Mouse (Mus musculus) CD4-positive helper T cell, adult 2 months (primary cell): ENCODE data around the gene Klf13.

Experiments
- DNase-seq: peaks from one replicate; pipeline ENCODE4 v3.0.0-alpha.2; 2012; ENCODE audit warnings: low read depth, missing footprints, low spot score

Klf13 gene

GRCm38 (mm10) chr7:63938914-63939396, at the start of gene Klf13:
Gene Klf13, minus strand, starts transcription at chr7:63938915.
- peak; percentile 100 for DNase-seq

DNA sequence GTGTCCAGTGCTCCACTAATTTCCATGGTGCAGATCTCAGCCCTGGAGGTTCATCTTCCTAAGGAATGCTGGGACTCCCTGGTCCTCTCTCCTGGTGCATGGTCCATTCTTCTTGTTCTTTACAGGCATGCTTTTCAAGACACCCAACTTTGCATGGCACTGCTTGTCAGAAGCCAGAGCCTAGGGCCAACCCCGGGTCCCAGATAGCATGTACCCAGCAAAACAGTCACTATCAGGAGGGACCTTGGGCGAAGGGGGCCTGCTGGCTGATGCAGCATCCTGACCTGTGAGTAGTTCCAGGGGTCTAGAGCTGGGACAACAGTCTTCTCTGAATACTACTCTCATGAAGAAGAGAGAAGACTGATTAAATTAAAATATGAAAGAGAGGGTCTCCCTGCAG, 49.7 kb upstream of the Klf13 start:
- DNase-seq = no peak

DNA sequence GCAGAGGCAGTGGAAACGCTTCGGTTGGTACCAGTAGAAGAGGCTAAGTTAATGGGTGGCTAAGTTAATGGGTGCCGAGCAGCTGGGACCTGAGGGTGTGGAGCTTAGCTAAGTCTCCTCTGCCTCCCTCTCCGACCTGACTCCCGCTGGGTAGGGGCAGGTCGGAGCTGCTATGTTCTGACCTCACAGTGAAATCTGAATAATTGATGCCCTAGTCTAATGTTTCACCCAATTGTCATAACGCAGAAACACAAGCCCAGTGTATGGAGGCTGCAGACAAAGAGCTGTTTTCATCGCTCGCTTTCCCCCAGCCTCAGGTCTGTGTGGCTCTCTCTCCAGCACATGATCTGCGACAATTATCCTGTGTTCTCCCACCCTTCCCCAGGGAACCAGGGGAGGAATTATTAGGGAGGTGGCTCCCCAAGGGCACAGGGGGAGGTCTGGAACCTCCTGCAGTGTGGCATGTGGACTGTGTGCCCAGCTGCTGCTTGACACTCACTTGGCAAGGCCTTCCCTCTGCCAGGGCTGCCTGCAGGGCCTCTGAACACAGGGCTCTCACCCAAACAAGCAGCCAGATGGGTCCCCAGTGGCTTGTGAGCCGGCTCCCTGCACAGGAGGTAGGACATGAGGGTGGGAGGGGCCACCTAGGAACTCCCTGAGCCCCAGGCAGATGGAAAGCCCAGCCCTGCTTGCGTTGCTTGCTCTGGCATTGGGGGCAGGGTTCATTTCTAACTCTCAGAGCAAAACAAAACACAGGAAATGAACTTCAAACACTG, 47.9 kb upstream of the Klf13 start:
- peak; percentile 79 for DNase-seq

DNA sequence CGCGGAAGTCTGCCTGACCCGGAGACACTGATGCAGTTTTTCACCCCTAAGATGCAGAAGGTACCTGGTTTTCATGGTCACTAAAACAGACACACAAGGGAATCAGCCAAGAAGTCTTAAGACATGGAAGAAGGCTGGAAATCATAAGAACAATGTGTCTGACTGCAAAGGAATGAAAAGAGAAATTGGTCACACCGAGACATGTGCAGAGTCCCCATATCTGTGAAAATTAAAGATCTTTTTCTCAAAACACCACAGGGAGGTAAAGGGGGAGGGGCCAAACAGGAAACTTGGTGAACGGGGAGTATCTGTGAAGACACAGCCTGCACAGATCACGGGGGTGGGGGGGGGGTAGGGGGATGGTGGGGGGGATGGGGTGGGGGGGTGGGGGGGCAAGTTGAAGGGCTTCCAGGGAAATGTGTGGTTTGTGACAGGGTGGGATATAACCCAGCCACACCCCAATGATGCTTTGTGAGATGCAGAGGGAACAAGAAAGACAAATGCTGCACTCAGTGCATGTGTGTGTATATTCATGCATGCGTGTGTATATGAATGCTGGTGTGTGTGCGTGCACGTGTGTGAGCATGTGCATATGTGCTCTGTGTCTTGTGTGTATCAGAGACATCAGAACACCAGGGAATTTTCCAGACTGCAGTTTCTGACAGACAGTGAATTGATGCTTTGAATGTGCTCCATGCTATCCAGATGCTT, 47.1 kb upstream of the Klf13 start:
- DNase-seq = peak; percentile 70

DNA sequence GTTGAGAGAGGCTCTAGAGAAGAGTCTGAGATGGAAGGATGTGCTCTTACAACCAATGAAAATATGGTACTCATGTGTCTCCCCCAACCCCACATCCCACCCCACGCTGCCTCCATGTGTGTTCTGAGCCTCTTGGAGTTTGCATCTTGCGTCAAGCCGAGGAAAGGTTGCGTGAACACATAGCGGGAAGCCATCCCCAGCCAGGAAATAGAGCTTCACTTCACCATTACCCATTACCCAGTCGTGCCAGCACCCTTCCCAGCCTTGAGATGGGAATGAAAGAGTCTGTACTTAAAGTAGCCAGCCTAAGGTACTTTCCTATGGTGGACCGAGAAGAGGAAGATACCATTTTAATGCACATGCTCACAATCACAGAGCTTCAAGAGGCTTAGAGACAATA, 46.6 kb upstream of the Klf13 start:
- DNase-seq = no peak

DNA sequence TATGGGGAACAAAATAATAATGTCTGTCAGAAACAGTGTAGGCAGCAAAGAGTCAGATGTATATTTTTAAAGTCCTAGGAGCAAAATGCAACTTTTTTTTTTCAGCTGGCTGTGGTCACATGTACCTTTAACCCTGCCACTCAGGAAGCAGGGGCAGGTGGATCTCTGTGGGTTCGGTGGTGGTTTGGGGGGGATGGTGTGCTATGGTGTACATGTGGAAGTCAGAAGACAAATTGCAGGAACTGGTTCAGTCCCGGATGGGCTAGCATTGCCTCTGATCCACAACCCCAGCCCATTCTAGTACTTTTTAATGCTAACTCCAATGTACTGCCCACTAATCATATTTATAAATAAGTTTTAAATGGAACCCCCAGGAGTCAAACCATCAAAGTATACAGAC, 45.6 kb upstream of the Klf13 start:
- DNase-seq = peak; percentile 78

DNA sequence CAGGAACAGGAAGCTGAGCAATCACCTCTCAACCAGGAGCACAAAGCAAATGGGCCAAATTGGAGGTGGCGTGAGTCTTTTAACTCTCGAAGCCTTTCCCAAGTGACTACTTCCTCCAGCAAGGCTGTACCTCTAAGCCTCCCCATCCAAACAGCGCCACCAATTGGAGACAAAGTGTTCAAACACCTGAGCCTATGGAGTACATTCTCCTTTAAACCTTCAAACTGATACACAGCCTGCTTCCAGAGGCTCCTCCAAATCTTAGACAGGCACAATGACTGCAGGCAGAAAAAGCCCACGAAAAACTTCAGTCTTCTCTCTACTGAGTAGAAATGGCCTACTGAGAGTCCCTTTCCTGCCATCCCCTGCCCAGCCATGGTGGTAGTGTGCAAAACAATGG, 38.9 kb upstream of the Klf13 start:
- DNase-seq = no peak

GRCm38 (mm10) chr7:63970986-63971385, 32.3 kb upstream of the Klf13 start:
- DNase-seq = no peak

- no peak for DNase-seq
These were observed 31.2 kb upstream of the Klf13 start for GRCm38 (mm10) chr7:63969941-63970340.

- DNase-seq = peak; percentile 25
These were observed 27.1 kb upstream of the Klf13 start for GRCm38 (mm10) chr7:63965635-63966418.

- no peak for DNase-seq
These were observed 26.4 kb upstream of the Klf13 start for GRCm38 (mm10) chr7:63965135-63965534.

DNA sequence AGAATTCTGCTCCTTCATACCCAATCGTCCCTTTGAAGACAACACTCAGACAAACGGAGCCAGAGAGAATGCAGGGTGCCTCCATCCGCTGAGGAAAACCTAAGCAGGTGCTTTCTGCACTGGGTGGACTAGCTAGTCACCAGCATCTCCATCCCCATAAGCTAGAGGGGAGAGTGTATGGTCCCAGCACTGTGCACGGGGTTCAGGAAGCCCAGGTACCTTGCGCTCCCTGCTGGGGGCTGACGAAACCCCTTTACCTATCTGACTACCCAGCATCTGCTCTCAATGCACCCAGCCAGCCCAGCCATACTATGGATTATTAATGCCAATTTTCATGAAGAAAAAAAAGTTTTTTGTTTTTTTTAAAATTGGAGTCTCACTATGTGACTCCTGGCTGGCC, 25.4 kb upstream of the Klf13 start:
- DNase-seq = no peak

- no peak for DNase-seq
These were observed 24.9 kb upstream of the Klf13 start for GRCm38 (mm10) chr7:63963632-63964031.

DNA sequence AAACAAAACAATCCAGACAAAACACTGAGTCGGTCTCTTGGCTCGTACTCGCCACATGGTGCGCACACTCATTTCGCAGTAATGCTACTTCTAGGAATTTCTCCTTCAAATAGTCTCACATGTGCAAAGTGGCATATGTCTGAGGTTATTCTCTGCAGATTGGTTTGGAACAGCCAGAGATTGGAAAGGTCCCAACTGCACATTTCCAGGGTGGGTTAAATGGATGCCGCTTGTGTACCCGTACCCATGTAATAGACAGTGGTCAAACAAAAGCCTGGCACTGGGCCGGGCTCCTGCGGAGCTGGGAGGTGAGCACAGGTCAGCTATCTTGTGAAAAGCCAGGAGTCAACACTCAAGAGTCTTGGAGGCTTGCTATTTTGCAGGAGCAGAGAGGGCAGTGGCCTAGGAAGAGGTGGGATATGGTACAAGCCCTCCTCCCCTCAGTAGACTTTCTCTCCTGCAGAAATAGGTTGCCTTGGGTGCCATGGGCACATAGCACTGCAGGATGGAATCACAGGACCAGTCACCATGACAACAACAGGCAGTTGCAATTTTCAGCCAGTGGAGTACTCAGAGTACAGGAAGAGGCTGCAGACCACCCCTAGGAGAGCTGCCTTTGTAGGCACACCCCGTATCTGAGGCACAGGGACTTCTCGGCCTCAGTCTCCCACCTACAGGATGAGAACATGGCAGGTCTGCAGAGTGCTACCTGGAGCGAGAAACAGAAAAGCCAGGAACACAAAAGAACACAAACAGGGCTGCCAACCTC, 19.3 kb upstream of the Klf13 start:
- DNase-seq = no peak

DNA sequence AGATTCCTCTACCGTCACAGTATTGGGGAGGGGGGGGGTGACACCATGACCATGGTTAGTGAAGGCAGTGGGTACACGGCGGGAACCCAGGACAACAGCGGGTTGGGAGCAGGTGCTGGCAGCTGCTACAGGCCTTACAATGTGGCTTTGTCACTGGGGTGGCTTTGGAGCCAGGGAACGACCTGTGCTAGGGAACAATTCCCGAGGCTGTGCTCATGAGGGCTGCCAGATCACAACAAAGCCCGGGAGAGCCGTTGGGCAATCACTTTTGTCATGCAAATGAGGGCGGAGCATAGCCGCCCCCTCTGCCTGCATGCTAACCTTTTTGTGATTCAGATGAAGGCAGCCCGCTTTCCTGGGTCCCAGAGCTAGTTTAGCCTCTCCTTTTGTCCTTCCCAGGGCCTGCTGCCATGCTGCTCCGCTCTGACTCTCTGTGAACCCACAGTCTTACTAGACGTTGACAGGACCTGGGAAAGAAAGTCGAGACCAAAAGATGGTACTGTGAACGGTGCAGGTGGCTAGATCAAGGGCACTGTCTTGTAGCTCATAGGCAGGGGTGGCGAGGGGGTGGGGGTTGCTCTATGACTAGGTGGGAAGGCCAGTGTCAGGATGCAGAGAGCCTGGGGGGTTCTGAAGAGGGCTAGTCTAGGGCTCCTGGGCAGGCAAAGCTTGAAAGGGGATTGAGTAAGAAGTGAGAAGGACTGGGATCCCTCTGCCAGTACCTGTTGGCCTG, 18.4 kb upstream of the Klf13 start:
- DNase-seq = peak; percentile 18

- DNase-seq = no peak
These were observed 17.6 kb upstream of the Klf13 start for GRCm38 (mm10) chr7:63956138-63956823.

- no peak for DNase-seq
These were observed 16.7 kb upstream of the Klf13 start for GRCm38 (mm10) chr7:63955440-63955839.

DNA sequence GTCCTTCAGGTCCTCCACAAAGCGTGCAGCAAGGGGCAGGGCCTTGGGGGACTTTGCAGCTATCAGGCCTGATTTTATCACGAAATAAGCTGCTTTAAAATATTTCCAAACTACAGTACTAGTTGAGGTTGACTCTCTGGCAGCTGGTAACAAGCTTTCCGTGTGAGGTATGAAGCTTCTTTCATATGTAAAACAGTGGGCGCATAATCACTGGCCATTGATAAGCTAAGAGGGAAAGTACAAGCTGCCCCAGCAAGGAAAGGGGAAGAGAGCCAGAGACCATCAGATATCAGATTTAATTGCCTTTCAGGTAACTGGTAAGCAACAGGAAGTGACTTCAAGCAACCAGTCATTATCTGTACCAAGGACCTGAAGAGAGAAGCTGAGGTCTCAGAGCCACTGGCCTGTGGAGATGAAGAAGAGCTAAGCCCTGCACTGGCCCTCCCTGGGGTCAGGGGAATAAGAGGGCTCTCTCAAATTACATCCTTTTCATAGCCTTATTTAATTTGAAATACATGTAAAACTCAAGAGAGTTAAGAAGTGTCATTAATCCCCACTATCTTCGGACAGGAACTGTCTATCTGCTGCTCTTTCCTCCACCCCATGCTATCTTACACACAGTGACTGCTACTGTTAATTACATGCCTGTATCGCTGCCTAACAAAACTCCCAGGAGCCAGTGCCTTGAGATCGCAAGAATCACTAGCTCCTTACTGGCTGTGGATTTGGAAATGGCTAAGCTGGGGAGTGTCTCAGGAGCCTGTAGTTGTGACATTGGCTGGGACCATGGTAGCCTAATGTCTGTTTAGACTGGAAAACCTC, 13.6 kb upstream of the Klf13 start:
- no peak for DNase-seq

GRCm38 (mm10) chr7:63950931-63951607, 12.4 kb upstream of the Klf13 start:
- no peak for DNase-seq
